Mouse (Mus musculus): ENCODE measurements around the gene Smim14.

- TF ChIP-seq CTCF (IDR thresholded peaks at IDR 0.05; ENCODE audit: borderline replicate concordance, control insufficient read depth, extremely low read depth, insufficient read depth, low read length, poor library complexity) (no peak), POLR2A (IDR thresholded peaks at IDR 0.05; ENCODE audit: control insufficient read depth, extremely low read depth, insufficient read depth, low read length, poor library complexity) (no peak)
These were observed 12.2 kb downstream of the Smim14 start for GRCm38 (mm10) chr5:65524831-65525230.

All from thymus, adult 2 months (tissue).